Comparison of ENCODE assay signal across 7 mouse cellular contexts in the genomic region with DNA sequence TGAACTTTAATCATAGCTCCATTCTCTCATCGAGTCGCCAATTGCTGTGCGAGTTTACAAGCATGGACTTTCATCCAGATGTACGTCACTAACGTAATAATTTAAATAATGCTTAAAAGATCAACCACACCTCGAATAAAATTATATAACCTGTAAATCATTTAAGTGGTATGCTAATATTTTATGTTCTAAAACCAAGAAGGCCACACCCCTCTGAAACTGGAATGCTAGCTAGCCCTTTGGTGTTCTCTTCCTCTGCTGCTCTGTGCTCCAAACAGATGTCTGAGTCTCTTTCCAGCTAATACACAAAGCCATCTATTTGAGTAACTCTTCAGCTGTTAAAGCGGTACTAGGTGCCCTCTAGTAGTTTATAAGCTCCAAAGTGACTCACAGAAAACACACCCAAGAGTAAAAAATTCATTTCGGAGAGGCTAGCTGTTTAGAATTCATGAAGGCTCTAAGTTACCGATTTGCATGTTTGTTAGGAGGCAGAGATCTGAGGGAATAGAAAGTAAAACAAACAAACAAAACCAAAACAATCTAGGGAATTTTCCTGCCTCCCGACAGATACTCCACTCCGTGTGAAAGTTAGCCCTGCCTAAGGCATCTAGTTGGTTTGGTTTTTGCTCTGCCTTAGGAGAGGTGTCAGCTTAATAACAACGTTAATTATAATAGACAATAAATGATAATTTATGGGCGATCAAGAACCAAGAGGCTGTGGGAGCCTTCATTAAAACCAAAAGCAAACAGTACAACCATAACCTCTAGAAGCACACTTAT. TPM values are rescaled to one million over a fixed set of nuclear protein-coding genes. Genes with fewer than 3 reads are reported as not detected.
DNase-seq lines count a peak whose midpoint lies in the region; ATAC-seq and TF ChIP-seq lines count a peak whose summit lies in the region.

No protein-coding gene starts in this region.

- no peak for ATAC-seq in embryonic facial prominence, embryonic 12.5 days (ENCODE audit: insufficient number of reproducible peaks, insufficient read depth, low FRiP score, low TSS enrichment)
- no peak for ATAC-seq in hindbrain, embryonic 15.5 days (ENCODE audit: low FRiP score, low read depth)
- no peak for ATAC-seq in liver, embryonic 14.5 days (ENCODE audit: insufficient read depth)
- no peak for ATAC-seq in stomach, embryonic 14.5 days (ENCODE audit: insufficient number of reproducible peaks, insufficient read depth, low FRiP score, low read depth)
- no peak for ATAC-seq in activated CD4-positive, CD25-positive, alpha-beta regulatory T cell, adult 4 months

- TF ChIP-seq CTCF in ES-Bruce4 (IDR thresholded peaks at IDR 0.05; ENCODE audit: low read depth, low read length): no peak
- no peak for TF ChIP-seq CTCF in liver, embryonic 14.5 days (IDR thresholded peaks at IDR 0.05; ENCODE audit: low read depth)

- H3K27me3 ChIP-seq in ES-Bruce4 (ENCODE audit: control insufficient read depth, insufficient read depth, low read length, poor library complexity, severe bottlenecking): no peaks in the 10 kb centered on the region
- no peaks in the 10 kb centered on the region for H3K27me3 ChIP-seq in embryonic facial prominence, embryonic 12.5 days
- no peaks in the 10 kb centered on the region for H3K27me3 ChIP-seq in hindbrain, embryonic 15.5 days
- H3K27me3 ChIP-seq in liver, embryonic 14.5 days (ENCODE audit: control insufficient read depth, insufficient read depth, low read length): no peaks in the 10 kb centered on the region
- no peaks in the 10 kb centered on the region for H3K27me3 ChIP-seq in stomach, embryonic 14.5 days (ENCODE audit: control insufficient read depth, insufficient read depth, low read length)

- peak overlapping the region; percentile 52 for H3K4me2 ChIP-seq in embryonic facial prominence, embryonic 12.5 days (replicated peaks)
- peak overlapping the region; percentile 62 for H3K4me2 ChIP-seq in hindbrain, embryonic 15.5 days
- peak overlapping the region; percentile 78 for H3K4me2 ChIP-seq in liver, embryonic 14.5 days (ENCODE audit: low read depth)
- peak overlapping the region; percentile 59 for H3K4me2 ChIP-seq in stomach, embryonic 14.5 days (replicated peaks; ENCODE audit: low read depth, low read length)

- H3K4me1 ChIP-seq in ES-Bruce4 (ENCODE audit: control insufficient read depth, insufficient read depth, low read length): no peaks in the 10 kb centered on the region
- H3K4me1 ChIP-seq in embryonic facial prominence, embryonic 12.5 days: peaks cover 13% of the 10 kb centered on the region
- H3K4me1 ChIP-seq in hindbrain, embryonic 15.5 days (replicated peaks): peaks cover 23% of the 10 kb centered on the region
- peaks cover 4 to 21% of the 10 kb centered on the region in 2 experiments; a peak in 3 of 4 replicates for H3K4me1 ChIP-seq in liver, embryonic 14.5 days (replicated peaks; ENCODE audit: control insufficient read depth in 2 of 2, insufficient read depth in 2 of 2, low read length in 1 of 2)
- H3K4me1 ChIP-seq in stomach, embryonic 14.5 days (ENCODE audit: control insufficient read depth, insufficient read depth, low read length): peaks cover 14% of the 10 kb centered on the region

- WGBS in embryonic facial prominence, embryonic 12.5 days: 68% methylated on average over 13 of the region's 13 CpGs
- 77% methylated on average over 13 of the region's 13 CpGs for WGBS in hindbrain, embryonic 15.5 days
- WGBS in liver, embryonic 14.5 days (ENCODE audit: insufficient replicate concordance): 47% methylated on average over 13 of the region's 13 CpGs
- 48% methylated on average over 13 of the region's 13 CpGs for WGBS in stomach, embryonic 14.5 days

- DNase-seq in liver, embryonic 14.5 days (ENCODE audit: low read depth in 3 of 3, low spot score in 3 of 3): no peak
- no peak for DNase-seq in urinary bladder, adult 2 months (ENCODE audit: low spot score)

- TF ChIP-seq EP300 in ES-Bruce4 (IDR thresholded peaks at IDR 0.05; ENCODE audit: insufficient read depth, low read depth, low read length): no peak
- no peak for TF ChIP-seq EP300 in liver, embryonic 14.5 days (IDR thresholded peaks at IDR 0.05; ENCODE audit: low read depth)

- no peak for TF ChIP-seq POLR2A in ES-Bruce4 (IDR thresholded peaks at IDR 0.05; ENCODE audit: insufficient read depth, low read length)

- H3K4me3 ChIP-seq in ES-Bruce4 (ENCODE audit: low read depth, low read length): no peak overlapping the region
- peak overlapping the region; percentile 83; the same call in 1 of the 2 replicates for H3K4me3 ChIP-seq in embryonic facial prominence, embryonic 12.5 days
- peak overlapping the region; percentile 79 for H3K4me3 ChIP-seq in hindbrain, embryonic 15.5 days
- peak overlapping the region in 1 of 2 experiments; percentile 68; a peak in 2 of 4 replicates for H3K4me3 ChIP-seq in liver, embryonic 14.5 days (ENCODE audit: insufficient read depth in 1 of 2, low read depth in 2 of 2, low read length in 2 of 2)
- H3K4me3 ChIP-seq in stomach, embryonic 14.5 days (ENCODE audit: low read depth, low read length): peak overlapping the region; percentile 87

- no peaks in the 10 kb centered on the region for H3K9me3 ChIP-seq in ES-Bruce4 (replicated peaks; ENCODE audit: control insufficient read depth, insufficient read depth, low read length, poor library complexity, severe bottlenecking)
- no peaks in the 10 kb centered on the region for H3K9me3 ChIP-seq in embryonic facial prominence, embryonic 12.5 days
- H3K9me3 ChIP-seq in hindbrain, embryonic 15.5 days: no peaks in the 10 kb centered on the region
- H3K9me3 ChIP-seq in liver, embryonic 14.5 days (ENCODE audit: control insufficient read depth, low read length): no peaks in the 10 kb centered on the region
- H3K9me3 ChIP-seq in stomach, embryonic 14.5 days (ENCODE audit: control insufficient read depth, low read depth, low read length): no peaks in the 10 kb centered on the region

- H3K9ac ChIP-seq in ES-Bruce4 (ENCODE audit: low read depth, poor library complexity, severe bottlenecking): peak overlapping the region; percentile 53; the same call in 1 of the 2 replicates
- H3K9ac ChIP-seq in embryonic facial prominence, embryonic 12.5 days: peak overlapping the region; percentile 48; the same call in 1 of the 2 replicates
- H3K9ac ChIP-seq in hindbrain, embryonic 15.5 days: no peak overlapping the region
- H3K9ac ChIP-seq in liver, embryonic 14.5 days (replicated peaks): no peak overlapping the region
- no peak overlapping the region for H3K9ac ChIP-seq in stomach, embryonic 14.5 days (replicated peaks; ENCODE audit: low read depth, low read length)

- H3K27ac ChIP-seq in ES-Bruce4 (ENCODE audit: insufficient read depth, low read length): no peak overlapping the region
- H3K27ac ChIP-seq in embryonic facial prominence, embryonic 12.5 days: peak overlapping the region; percentile 86
- peak overlapping the region; percentile 80 for H3K27ac ChIP-seq in hindbrain, embryonic 15.5 days (replicated peaks)
- no peak overlapping the region for H3K27ac ChIP-seq in liver, embryonic 14.5 days
- peak overlapping the region; percentile 52; the same call in 1 of the 2 replicates for H3K27ac ChIP-seq in stomach, embryonic 14.5 days (ENCODE audit: low read length)

- H3K36me3 ChIP-seq in ES-Bruce4 (ENCODE audit: control insufficient read depth, insufficient read depth, low read length, poor library complexity, severe bottlenecking): peaks cover 4% of the 10 kb centered on the region
- H3K36me3 ChIP-seq in embryonic facial prominence, embryonic 12.5 days: peaks cover 14% of the 10 kb centered on the region
- H3K36me3 ChIP-seq in hindbrain, embryonic 15.5 days: peaks cover 5% of the 10 kb centered on the region
- peaks cover 4% of the 10 kb centered on the region for H3K36me3 ChIP-seq in liver, embryonic 14.5 days (replicated peaks; ENCODE audit: control insufficient read depth, insufficient read depth, low read depth)
- peaks cover 5% of the 10 kb centered on the region for H3K36me3 ChIP-seq in stomach, embryonic 14.5 days (ENCODE audit: control insufficient read depth, insufficient read depth, low read length)

RNA-seq across cellular contexts. Expression of gene Ccng2, which starts 1.1 kb away (rescaled TPM):
- 22.3 and 24.7 TPM in 2 replicates for polyA plus RNA-seq in ES-Bruce4 (2011; ENCODE audit: insufficient read depth, insufficient read length, low read depth, missing spikeins)
- polyA plus RNA-seq in embryonic facial prominence, embryonic 12.5 days (2016; fragmentation: Nextera tagmentation; extraction: Ambion mirVana): 98.0 and 104 TPM in 2 replicates
- polyA plus RNA-seq in hindbrain, embryonic 15.5 days (2015; fragmentation: Nextera tagmentation; extraction: Ambion mirVana): 79.7 and 88.8 TPM in 2 replicates
- polyA plus RNA-seq in liver, embryonic 14.5 days (2012; rRNA removed): 6.9 and 8.2 TPM in 2 replicates
- polyA plus RNA-seq in liver, embryonic 14.5 days (2014; fragmentation: Nextera tagmentation; extraction: Ambion mirVana): 14.6 and 15.8 TPM in 2 replicates
- 38.4 and 40.3 TPM in 2 replicates for polyA plus RNA-seq in stomach, embryonic 14.5 days (2014; fragmentation: Nextera tagmentation; extraction: Ambion mirVana)
- polyA plus RNA-seq in activated CD4-positive, CD25-positive, alpha-beta regulatory T cell, adult 4 months (2017; shearing (Covaris generic)): 10 to 100 TPM; 35.7 to 37.0 TPM
- 19.8 and 21.4 TPM in 2 replicates for polyA plus RNA-seq in urinary bladder, adult 2 months (2012; rRNA removed)

RNA-seq across cellular contexts. Expression of gene 2010109A12Rik, which starts 59.7 kb away (rescaled TPM):
- polyA plus RNA-seq in ES-Bruce4 (2011; ENCODE audit: insufficient read depth, insufficient read length, low read depth, missing spikeins): 0.97 and 1.2 TPM in 2 replicates
- polyA plus RNA-seq in embryonic facial prominence, embryonic 12.5 days (2016; fragmentation: Nextera tagmentation; extraction: Ambion mirVana): 1.9 TPM in 2 replicates
- polyA plus RNA-seq in hindbrain, embryonic 15.5 days (2015; fragmentation: Nextera tagmentation; extraction: Ambion mirVana): 1.1 and 1.5 TPM in 2 replicates
- 0.30 and 0.55 TPM in 2 replicates for polyA plus RNA-seq in liver, embryonic 14.5 days (2012; rRNA removed)
- polyA plus RNA-seq in liver, embryonic 14.5 days (2014; fragmentation: Nextera tagmentation; extraction: Ambion mirVana): 1.2 and 1.5 TPM in 2 replicates
- polyA plus RNA-seq in stomach, embryonic 14.5 days (2014; fragmentation: Nextera tagmentation; extraction: Ambion mirVana): 2.6 and 2.9 TPM in 2 replicates
- under 1 TPM; 0.37 to 0.57 TPM for polyA plus RNA-seq in activated CD4-positive, CD25-positive, alpha-beta regulatory T cell, adult 4 months (2017; shearing (Covaris generic))
- 0.44 and 0.68 TPM in 2 replicates for polyA plus RNA-seq in urinary bladder, adult 2 months (2012; rRNA removed)

RNA-seq across cellular contexts. Expression of gene Ccni, which starts 59.7 kb away (rescaled TPM):
- polyA plus RNA-seq in ES-Bruce4 (2011; ENCODE audit: insufficient read depth, insufficient read length, low read depth, missing spikeins): 214 and 222 TPM in 2 replicates
- polyA plus RNA-seq in embryonic facial prominence, embryonic 12.5 days (2016; fragmentation: Nextera tagmentation; extraction: Ambion mirVana): 149 and 165 TPM in 2 replicates
- polyA plus RNA-seq in hindbrain, embryonic 15.5 days (2015; fragmentation: Nextera tagmentation; extraction: Ambion mirVana): 130 and 133 TPM in 2 replicates
- polyA plus RNA-seq in liver, embryonic 14.5 days (2012; rRNA removed): 21.0 and 21.7 TPM in 2 replicates
- 39.3 and 41.6 TPM in 2 replicates for polyA plus RNA-seq in liver, embryonic 14.5 days (2014; fragmentation: Nextera tagmentation; extraction: Ambion mirVana)
- polyA plus RNA-seq in stomach, embryonic 14.5 days (2014; fragmentation: Nextera tagmentation; extraction: Ambion mirVana): 127 and 145 TPM in 2 replicates
- polyA plus RNA-seq in activated CD4-positive, CD25-positive, alpha-beta regulatory T cell, adult 4 months (2017; shearing (Covaris generic)): 10 to 100 TPM; 72.4 to 79.4 TPM
- 65.0 and 103 TPM in 2 replicates for polyA plus RNA-seq in urinary bladder, adult 2 months (2012; rRNA removed)

Comparison
In these comparisons a context has a peak if more than half of its experiments do, and no peak if none do; other contexts are left out.
1. H3K27ac ChIP-seq: peak in embryonic facial prominence, embryonic 12.5 days (single experiment), hindbrain, embryonic 15.5 days (single experiment) and stomach, embryonic 14.5 days (single experiment); none in ES-Bruce4 (single experiment) and liver, embryonic 14.5 days (single experiment).
2. H3K9ac ChIP-seq: peak in ES-Bruce4 (single experiment) and embryonic facial prominence, embryonic 12.5 days (single experiment); none in hindbrain, embryonic 15.5 days (single experiment), liver, embryonic 14.5 days (single experiment) and stomach, embryonic 14.5 days (single experiment).
3. Peak in every context shown above with its lines, with median percentiles within 50 percentile points of each other: H3K4me2 ChIP-seq.